Mouse (Mus musculus) lung, postnatal 36 days (tissue): Measurements from ENCODE around the gene Tgm7.
A peak's percentile ranks its signal among the peaks of the same experiment; 100 is the strongest.

Source experiments
- DNase-seq: peaks from one replicate; pipeline ENCODE4 v3.0.0; 2022; ENCODE audit warnings: mixed read lengths

Gene Tgm7

GRCm38 (mm10) chr2:121071871-121072270 is 37.7 kb downstream of the Tgm7 start:
- peak; percentile 92 for DNase-seq

- DNase-seq = no peak
Measured at GRCm38 (mm10) chr2:121069506-121069905, 40.1 kb downstream of the Tgm7 start.

DNA sequence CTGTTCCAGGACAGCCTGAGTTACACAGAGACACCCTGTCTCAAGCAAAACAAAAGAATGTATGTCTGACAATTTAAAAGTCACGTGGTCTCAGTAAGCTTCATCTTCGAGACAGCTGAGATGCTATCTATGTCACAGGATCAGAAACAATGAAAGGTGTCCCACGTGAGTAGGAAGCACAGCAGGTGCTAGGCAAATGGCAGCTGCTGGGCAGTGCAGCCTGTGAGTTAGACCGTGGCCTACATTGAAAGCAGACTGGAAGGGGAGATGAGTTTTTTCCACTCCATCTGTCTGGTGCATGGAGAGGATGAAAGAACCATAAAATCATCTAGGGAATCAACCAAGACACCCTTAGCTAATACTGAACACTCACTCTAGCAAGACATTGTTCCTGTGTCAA is 42.5 kb downstream of the Tgm7 start:
- DNase-seq = no peak

GRCm38 (mm10) chr2:121061315-121061714 is 48.3 kb downstream of the Tgm7 start:
- DNase-seq = no peak

GRCm38 (mm10) chr2:121057997-121058396 is 51.6 kb downstream of the Tgm7 start:
- no peak for DNase-seq

- no peak for DNase-seq
Measured at GRCm38 (mm10) chr2:121055915-121056314, 53.7 kb downstream of the Tgm7 start.

DNA sequence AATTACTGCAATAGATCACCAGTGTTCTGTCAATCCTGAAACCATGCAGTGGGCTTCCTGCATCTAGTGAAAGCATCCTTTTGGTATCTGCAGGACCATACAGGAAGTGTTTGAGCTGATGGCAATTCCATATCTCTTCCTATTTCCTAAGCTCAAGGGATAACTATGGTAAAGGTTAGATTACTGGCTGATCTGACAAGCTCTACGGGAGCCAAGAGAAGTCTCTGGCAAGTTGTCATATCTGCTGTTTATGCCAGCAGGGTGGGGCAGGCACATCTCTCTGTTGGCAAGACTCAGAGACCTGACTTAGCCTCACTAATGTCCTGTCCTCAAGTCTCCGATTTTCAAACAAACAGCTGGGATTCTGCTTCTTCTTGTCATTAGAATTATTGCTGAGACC is 55.5 kb downstream of the Tgm7 start:
- DNase-seq = no peak

DNA sequence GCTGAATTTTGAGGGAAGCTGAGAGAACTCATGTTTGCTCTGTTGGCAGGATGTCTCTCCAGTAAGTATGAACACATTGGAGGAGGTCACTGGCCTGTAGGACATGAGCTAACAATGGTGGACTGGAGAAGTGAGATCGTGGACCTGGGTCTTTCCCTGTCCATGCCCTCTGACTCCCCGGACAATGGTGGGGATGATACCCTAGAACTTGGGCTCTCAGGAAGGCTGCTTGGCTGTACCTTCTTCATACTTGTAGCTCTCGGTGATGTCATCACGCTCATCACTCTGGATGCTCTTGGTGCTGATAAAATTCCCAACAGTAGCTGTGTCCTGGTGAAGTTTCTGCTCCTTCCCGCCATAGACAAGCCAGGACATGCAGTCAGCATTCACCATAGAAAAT is 57.4 kb downstream of the Tgm7 start:
- no peak for DNase-seq

DNA sequence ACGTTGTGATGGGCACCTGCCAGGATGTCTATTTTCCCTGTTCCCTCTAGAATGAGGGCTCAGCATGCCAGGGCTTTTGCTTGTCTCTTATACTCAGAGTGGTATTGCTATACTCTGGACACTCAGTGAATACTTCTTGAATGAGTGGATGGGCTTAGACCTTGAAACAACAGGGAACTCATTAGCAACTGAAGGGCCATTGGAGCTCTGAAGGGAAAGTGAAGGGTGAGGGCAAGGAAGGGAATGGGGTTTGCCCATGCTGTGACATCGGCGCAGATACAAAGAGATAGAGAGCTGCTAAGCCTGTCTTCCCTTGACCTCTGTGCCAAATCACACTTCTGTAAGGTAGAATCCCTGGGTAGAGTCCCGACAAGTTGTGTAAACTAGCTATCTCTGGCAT is 63.9 kb downstream of the Tgm7 start:
- no peak for DNase-seq
